In genomic region chr10:89256762-89257456, GRCm38 (mm10) we compare ENCODE assay signal across 8 mouse cellular contexts.
DNase-seq lines count a peak whose midpoint lies in the region; ATAC-seq and TF ChIP-seq lines count a peak whose summit lies in the region.
"Had no signal": no experiment of that assay in that cellular context is flagged by ENCODE, and none has a peak within 500 bp of the region (broad histone marks: within the 10 kb centered on the region; RNA-seq: fewer than 3 reads in every experiment).

No protein-coding gene starts in this region.

- WGBS in forebrain, embryonic 13.5 days = under 1% methylated on average over 17 of the region's 17 CpGs

- H3K27ac ChIP-seq in forebrain, embryonic 13.5 days = peak overlapping the region; percentile 67

- peak overlapping the region; percentile 70 for H3K9ac ChIP-seq in forebrain, embryonic 13.5 days

- H3K27me3 ChIP-seq in E14TG2a.4 (ENCODE audit: insufficient read depth, low read length) = peaks cover 13% of the 10 kb centered on the region
- H3K27me3 ChIP-seq in forebrain, embryonic 13.5 days = peaks cover 7% of the 10 kb centered on the region; the same call in 1 of the 2 replicates

- H3K4me1 ChIP-seq in E14TG2a.4 (replicated peaks; ENCODE audit: low read depth, low read length) = peaks cover 19% of the 10 kb centered on the region
- H3K4me1 ChIP-seq in forebrain, embryonic 13.5 days = peaks cover 24% of the 10 kb centered on the region

- no peaks in the 10 kb centered on the region for H3K36me3 ChIP-seq in E14TG2a.4 (ENCODE audit: insufficient read depth, low read length)
- H3K36me3 ChIP-seq in forebrain, embryonic 13.5 days (ENCODE audit: poor library complexity, severe bottlenecking) = no peaks in the 10 kb centered on the region

- no peaks in the 10 kb centered on the region; the same call in 1 of the 2 replicates for H3K9me3 ChIP-seq in E14TG2a.4 (ENCODE audit: low read length)
- no peaks in the 10 kb centered on the region for H3K9me3 ChIP-seq in forebrain, embryonic 13.5 days (replicated peaks)

- H3K4me2 ChIP-seq in forebrain, embryonic 13.5 days = peak overlapping the region; percentile 86

- H3K4me3 ChIP-seq in E14TG2a.4 (replicated peaks; ENCODE audit: low read length) = peak overlapping the region; percentile 46
- peak overlapping the region; percentile 57 for H3K4me3 ChIP-seq in forebrain, embryonic 13.5 days
- H3K4me3 ChIP-seq: myocyte had no signal

- TF ChIP-seq CTCF in E14TG2a.4 (conservative IDR thresholded peaks at IDR 0.05; ENCODE audit: low read length) = no peak

- ATAC-seq in forebrain, embryonic 13.5 days = peak; percentile 80
- no peak for ATAC-seq in activated CD4-positive, CD25-positive, alpha-beta regulatory T cell, adult 4 months

- peak; percentile 28 for DNase-seq in Muller cell, postnatal 12 days (ENCODE audit: inconsistent ontology term)
- peak; percentile 28 to 39 for DNase-seq in layer of hippocampus, postnatal 14 days (ENCODE audit: low spot score in 2 of 2)
- DNase-seq in neural tube, embryonic 10.5 days (ENCODE audit: extremely low spot score, low spot score) = peak; percentile 66
- DNase-seq in natural killer cell, adult 2 months (ENCODE audit: low spot score in 2 of 2) = no peak

Comparison
In these comparisons a context has a peak if more than half of its experiments do, and no peak if none do; other contexts are left out.
1. DNase-seq: peak in Muller cell, postnatal 12 days (single experiment), layer of hippocampus, postnatal 14 days (2 of 2) and neural tube, embryonic 10.5 days (single experiment); none in natural killer cell, adult 2 months (0 of 2).